Mouse (Mus musculus): ENCODE data around the gene 0610010K14Rik. TPM values are rescaled to one million over a fixed set of nuclear protein-coding genes. Genes with fewer than 3 reads are reported as not detected.

The 0610010K14Rik gene
- total and polyA plus RNA-seq, 3 experiments, result 27.7 to 153 (median 75.2) TPM

- H3K4me3 ChIP-seq (replicated peaks in 1 of 3; ENCODE audit: low read depth in 2 of 3, low read length in 2 of 3, poor library complexity in 1 of 3), result no peak overlapping the region
Measured at GRCm38 (mm10) chr11:70251853-70252252, 14.1 kb upstream of the 0610010K14Rik start.

GRCm38 (mm10) chr11:70250150-70250549, 12.4 kb upstream of the 0610010K14Rik start:
- Histone ChIP-seq H3K9ac (ENCODE audit: insufficient read depth, low read depth) (no peak overlapping the region), H3K9me3 (replicated peaks; ENCODE audit: low read length) (no peaks in the 10 kb centered on the region), H3K4me2 (ENCODE audit: insufficient read depth, low read depth, poor library complexity, severe bottlenecking) (no peak overlapping the region), H3K36me3 (replicated peaks in 1 of 2; ENCODE audit: control insufficient read depth in 1 of 2, insufficient read depth in 1 of 2, low read length in 1 of 2) (no peaks in the 10 kb centered on the region), H3K79me2 (replicated peaks; ENCODE audit: control insufficient read depth, extremely low read depth, insufficient read depth, poor library complexity, severe bottlenecking) (no peaks in the 10 kb centered on the region), H3K4me3 (replicated peaks in 1 of 3; ENCODE audit: low read depth in 2 of 3, low read length in 2 of 3, poor library complexity in 1 of 3) (no peak overlapping the region), H3K27me3 (replicated peaks) (peaks cover 89% of the 10 kb centered on the region), H3K27ac (ENCODE audit: insufficient read depth, low read depth) (no peak overlapping the region), H3K4me1 (ENCODE audit: control insufficient read depth in 1 of 2, insufficient read depth in 2 of 2) (no peaks in the 10 kb centered on the region)
- TF ChIP-seq KAT2A (IDR thresholded peaks at IDR 0.05; ENCODE audit: insufficient replicate concordance, low read length) (no peak), POLR2A (IDR thresholded peaks at IDR 0.05; ENCODE audit: low read depth, low read length) (no peak), MYC (IDR thresholded peaks at IDR 0.05; ENCODE audit: low read depth, low read length) (no peak), NELFE (IDR thresholded peaks at IDR 0.05; ENCODE audit: low read depth, low read length) (no peak), SIN3A (IDR thresholded peaks at IDR 0.05; ENCODE audit: low read length) (no peak), EP300 (IDR thresholded peaks at IDR 0.05; ENCODE audit: low read length) (no peak), E2F4 (IDR thresholded peaks at IDR 0.05; ENCODE audit: insufficient replicate concordance, low read depth, low read length) (no peak), MXI1 (IDR thresholded peaks at IDR 0.05; ENCODE audit: low read depth, low read length) (no peak), ZNF384 (IDR thresholded peaks at IDR 0.05; ENCODE audit: low read depth, low read length) (no peak), ETS1 (conservative IDR thresholded peaks at IDR 0.05; ENCODE audit: low read depth, low read length) (no peak), JUN (IDR thresholded peaks at IDR 0.05; ENCODE audit: insufficient read depth, low read depth, low read length) (no peak)
- dilution Hi-C loops (cut with MboI; ENCODE audit: extremely low pct_ligation_motif_present, extremely low pct_unique_long_range_greater_than_20kb, low sequenced_read_pairs), result no loop called here
- DNase-seq (ENCODE audit: extremely low read depth), result no peak
- in situ Hi-C loops (cut with MboI; ENCODE audit: low pct_ligation_motif_present, low pct_unique_long_range_greater_than_20kb, low sequenced_read_pairs), result no loop called here

More at GRCm38 (mm10) chr11:70251853-70252252, 14.1 kb upstream of the 0610010K14Rik start:
- no peaks in the 10 kb centered on the region for H3K36me3 ChIP-seq (replicated peaks in 1 of 2; ENCODE audit: control insufficient read depth in 1 of 2, insufficient read depth in 1 of 2, low read length in 1 of 2)
- no peak overlapping the region for H3K9ac ChIP-seq (ENCODE audit: insufficient read depth, low read depth)
- no peaks in the 10 kb centered on the region for H3K4me1 ChIP-seq (ENCODE audit: control insufficient read depth in 1 of 2, insufficient read depth in 2 of 2)
- H3K27me3 ChIP-seq (replicated peaks), result peaks cover 91% of the 10 kb centered on the region
- TF ChIP-seq TCF12 (IDR thresholded peaks at IDR 0.05; ENCODE audit: low read depth, low read length), result no peak
- no peak for TF ChIP-seq IRF4 (IDR thresholded peaks at IDR 0.05; ENCODE audit: low read depth, low read length)
- TF ChIP-seq PAX5 (IDR thresholded peaks at IDR 0.05; ENCODE audit: low read length), result no peak
- TF ChIP-seq USF2 (conservative IDR thresholded peaks at IDR 0.05; ENCODE audit: low read depth, low read length), result no peak
- no peak for TF ChIP-seq USF1 (IDR thresholded peaks at IDR 0.05; ENCODE audit: low read depth, low read length)
- no peak for TF ChIP-seq BHLHE40 (IDR thresholded peaks at IDR 0.05; ENCODE audit: low read depth, low read length)
- no peak for TF ChIP-seq SMC3 (IDR thresholded peaks at IDR 0.05; ENCODE audit: low read depth, low read length)
- no peak overlapping the region for H3K4me2 ChIP-seq (ENCODE audit: insufficient read depth, low read depth, poor library complexity, severe bottlenecking)
- dilution Hi-C loops (cut with MboI; ENCODE audit: extremely low pct_ligation_motif_present, extremely low pct_unique_long_range_greater_than_20kb, low sequenced_read_pairs), result no loop called here
- in situ Hi-C loops (cut with MboI; ENCODE audit: low pct_ligation_motif_present, low pct_unique_long_range_greater_than_20kb, low sequenced_read_pairs), result no loop called here
- H3K79me2 ChIP-seq (replicated peaks; ENCODE audit: control insufficient read depth, extremely low read depth, insufficient read depth, poor library complexity, severe bottlenecking), result no peaks in the 10 kb centered on the region
- H3K27ac ChIP-seq (ENCODE audit: insufficient read depth, low read depth), result no peak overlapping the region
- peaks cover 3% of the 10 kb centered on the region for H3K9me3 ChIP-seq (replicated peaks; ENCODE audit: low read length)
- DNase-seq (ENCODE audit: extremely low read depth), result no peak

Data from CH12.LX (cell line).